Mouse (Mus musculus): ENCODE results near the gene Capn11.

The Capn11 gene

GRCm38 (mm10) chr17:45681588-45681987, 22.5 kb upstream of the Capn11 start:
- peak; percentile 53 for DNase-seq

- peak; percentile 53 for DNase-seq
Observed at GRCm38 (mm10) chr17:45680391-45680980, 21.4 kb upstream of the Capn11 start.

GRCm38 (mm10) chr17:45678106-45678505, 19.0 kb upstream of the Capn11 start:
- peak; percentile 88 for DNase-seq

- no peak for DNase-seq
Observed at GRCm38 (mm10) chr17:45672598-45672997, 13.5 kb upstream of the Capn11 start.

- no peak for DNase-seq
Observed at GRCm38 (mm10) chr17:45671821-45672220, 12.7 kb upstream of the Capn11 start.

GRCm38 (mm10) chr17:45667986-45668385, 8.9 kb upstream of the Capn11 start:
- DNase-seq = no peak

GRCm38 (mm10) chr17:45667481-45667880, 8.4 kb upstream of the Capn11 start:
- DNase-seq = no peak

GRCm38 (mm10) chr17:45666091-45666490, 7.0 kb upstream of the Capn11 start:
- no peak for DNase-seq

- DNase-seq = no peak
Observed at GRCm38 (mm10) chr17:45664608-45665007, 5.5 kb upstream of the Capn11 start.

GRCm38 (mm10) chr17:45663106-45663919, 4.2 kb upstream of the Capn11 start:
- DNase-seq = peak; percentile 92

- no peak for DNase-seq
Observed at GRCm38 (mm10) chr17:45655820-45656219, 3.3 kb downstream of the Capn11 start.

GRCm38 (mm10) chr17:45653233-45653632, 5.9 kb downstream of the Capn11 start:
- no peak for DNase-seq

GRCm38 (mm10) chr17:45644185-45644584, 14.9 kb downstream of the Capn11 start:
- no peak for DNase-seq

GRCm38 (mm10) chr17:45642701-45643100, 16.4 kb downstream of the Capn11 start:
- peak; percentile 81 for DNase-seq

- DNase-seq = no peak
Observed at GRCm38 (mm10) chr17:45641981-45642380, 17.1 kb downstream of the Capn11 start.

GRCm38 (mm10) chr17:45638596-45639295, 20.4 kb downstream of the Capn11 start:
- DNase-seq = no peak

GRCm38 (mm10) chr17:45634033-45634432, 25.1 kb downstream of the Capn11 start:
- DNase-seq = no peak

GRCm38 (mm10) chr17:45631940-45632339, 27.2 kb downstream of the Capn11 start:
- no peak for DNase-seq

- no peak for DNase-seq
Observed at GRCm38 (mm10) chr17:45630992-45631391, 28.1 kb downstream of the Capn11 start.

- peak; percentile 72 for DNase-seq
Observed at GRCm38 (mm10) chr17:45629861-45630694, 29.0 kb downstream of the Capn11 start.

GRCm38 (mm10) chr17:45628885-45629855, 30.0 kb downstream of the Capn11 start:
- no peak for DNase-seq

- DNase-seq = no peak
Observed at GRCm38 (mm10) chr17:45628160-45628559, 31.0 kb downstream of the Capn11 start.
